Mouse (Mus musculus) heart, adult 2 months (tissue): ENCODE data around the gene Gm15319.
"Not testable (repeated sequence)": the region's sequence is repeated elsewhere in the genome, so short reads cannot be mapped to it uniquely, and the experiment has no call there.

Experiments
- CTCF ChIP-seq: fragments of 200-600 bp; IDR thresholded peaks from 2 replicates; pipeline ENCODE4 v1.8.1; 2022; ENCODE audit warnings: antibody characterized with exemption, mild to moderate bottlenecking, moderate library complexity
- POLR2A ChIP-seq: fragments of 200-500 bp; IDR thresholded peaks from 2 replicates; pipeline ENCODE4 v1.6.1; 2011; ENCODE audit warnings: mild to moderate bottlenecking, low read depth, low read length, control low read depth; ENCODE audit not compliant: insufficient read depth

DNA sequence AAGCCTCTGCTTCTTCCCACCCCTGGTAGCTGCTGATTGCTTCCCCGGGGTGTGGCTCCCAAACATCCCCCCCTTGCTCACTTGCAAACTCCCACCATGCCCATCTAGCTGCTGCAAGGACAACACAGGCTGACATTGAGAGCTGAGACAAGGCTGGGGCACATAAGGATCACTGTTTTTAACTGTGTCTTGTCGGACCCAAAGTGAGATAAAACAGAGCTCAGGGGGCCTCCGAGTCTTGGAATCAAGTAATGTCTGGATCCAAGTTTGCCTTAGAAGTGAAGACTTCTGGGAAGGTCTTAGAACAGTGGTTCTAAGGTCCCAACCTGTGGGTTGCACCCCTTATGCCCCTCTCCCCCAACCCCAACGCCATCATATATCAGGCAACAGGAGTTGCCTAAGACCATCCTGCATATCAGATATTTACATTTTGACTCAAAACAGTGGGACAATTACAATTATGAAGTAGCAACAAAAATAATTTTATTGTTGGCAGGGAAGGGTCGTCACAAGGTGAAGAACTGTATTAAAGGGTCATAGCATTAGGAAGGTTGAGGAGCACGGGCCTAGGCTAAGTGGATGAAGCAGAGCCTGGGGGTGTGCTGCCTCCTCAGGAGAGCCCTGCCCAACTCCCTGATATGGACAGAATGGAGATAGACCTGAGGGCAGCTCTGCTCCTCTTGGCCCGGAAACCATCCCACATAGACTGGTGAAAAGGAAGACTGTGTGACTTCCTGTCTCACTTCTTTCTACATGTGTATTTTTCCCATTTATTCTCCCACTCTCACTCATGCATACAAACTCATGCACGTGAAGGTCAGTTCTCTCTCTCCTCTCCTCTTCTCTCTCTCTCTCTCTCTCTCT is 16.0 kb upstream of the Gm15319 start:
- TF ChIP-seq CTCF, POLR2A: not testable (repeated sequence)
